Mouse (Mus musculus) embryonic facial prominence, embryonic 15.5 days (tissue): Measurements from ENCODE around the gene Fgr. TPM values are rescaled to one million over a fixed set of nuclear protein-coding genes. Genes with fewer than 3 reads are reported as not detected.

Experiments
- ATAC-seq: fragments of 200-750 bp; cut with Nextera tagmentation; 2 replicates; pipeline ENCODE4 v1.8.0; 2017; ENCODE audit warnings: low read depth, moderate TSS enrichment; ENCODE audit not compliant: insufficient number of reproducible peaks, low FRiP score, low TSS enrichment
- H3K27ac ChIP-seq: fragments of 300-500 bp; sonication (generic); replicated peaks from 2 replicates; pipeline ENCODE4 v1.5.1; 2015; ENCODE audit warnings: mild to moderate bottlenecking, inconsistent platforms
- H3K27me3 ChIP-seq: fragments of 300-500 bp; sonication (generic); 2 replicates; pipeline ENCODE4 v1.6.1; 2015; ENCODE audit warnings: inconsistent platforms
- H3K36me3 ChIP-seq: fragments of 300-500 bp; sonication (generic); 2 replicates; pipeline ENCODE4 v1.6.1; 2015; ENCODE audit warnings: mild to moderate bottlenecking, inconsistent platforms
- H3K4me1 ChIP-seq: fragments of 300-500 bp; sonication (generic); 2 replicates; pipeline ENCODE4 v1.6.1; 2015; ENCODE audit warnings: inconsistent platforms
- H3K4me2 ChIP-seq: fragments of 300-500 bp; sonication (generic); replicated peaks from 2 replicates; pipeline ENCODE4 v1.6.1; 2015; ENCODE audit warnings: mild to moderate bottlenecking, inconsistent platforms
- H3K4me3 ChIP-seq: fragments of 300-500 bp; sonication (generic); replicated peaks from 2 replicates; pipeline ENCODE4 v1.5.1; 2015; ENCODE audit warnings: mild to moderate bottlenecking, inconsistent platforms
- H3K9ac ChIP-seq: fragments of 300-500 bp; sonication (generic); 2 replicates; pipeline ENCODE4 v1.6.1; 2015; ENCODE audit warnings: inconsistent platforms
- H3K9me3 ChIP-seq: fragments of 300-500 bp; sonication (generic); replicated peaks from 2 replicates; pipeline ENCODE4 v1.6.1; 2016; ENCODE audit warnings: inconsistent platforms
- WGBS: fragments of 180-500 bp; shearing (Covaris S2); methylation state at CpG from one replicate; pipeline ENCODE4 v1.1.7; 2015; 5-methylcytosine and 5-hydroxymethylcytosine counted together
- polyA plus RNA-seq: library from polyadenylated mRNA; unstranded; fragments of >200 nt; fragmentation: Nextera tagmentation; extraction: Ambion mirVana; gene quantifications from 2 replicates; pipeline ENCODE4 v1.2.1, GENCODE M21; 2015

The Fgr gene
- polyA plus RNA-seq, 1 experiment from 2014 or later, result 0.65 TPM

GRCm38 (mm10) chr4:132944776-132945175 lies 29.1 kb upstream of the Fgr start:
- H3K9ac ChIP-seq, result no peak overlapping the region
- peaks cover 21% of the 10 kb centered on the region for H3K4me1 ChIP-seq
- H3K27me3 ChIP-seq, result no peaks in the 10 kb centered on the region
- H3K4me3 ChIP-seq, result no peak overlapping the region
- WGBS, result 69% methylated on average over 4 of the region's 4 CpGs
- no peak overlapping the region for H3K27ac ChIP-seq
- no peaks in the 10 kb centered on the region for H3K9me3 ChIP-seq
- ATAC-seq, result no peak
- no peaks in the 10 kb centered on the region for H3K36me3 ChIP-seq
- no peak overlapping the region for H3K4me2 ChIP-seq

- Histone ChIP-seq H3K4me1 (peaks cover 28% of the 10 kb centered on the region), H3K9ac (0 out of 2 replicates have a peak overlapping the region, but pooled peaks have one; percentile 15), H3K36me3 (no peaks in the 10 kb centered on the region), H3K27ac (peak overlapping the region; percentile 84), H3K4me2 (peak overlapping the region; percentile 50), H3K9me3 (no peaks in the 10 kb centered on the region), H3K4me3 (peak overlapping the region; percentile 23), H3K27me3 (no peaks in the 10 kb centered on the region)
- 6% methylated on average over 15 of the region's 15 CpGs for WGBS
- peak; percentile 84 for ATAC-seq
Measured at GRCm38 (mm10) chr4:132945261-132946046, 28.4 kb upstream of the Fgr start.

GRCm38 (mm10) chr4:132946047-132947001 lies 27.6 kb upstream of the Fgr start:
- Histone ChIP-seq H3K4me1 (peaks cover 32% of the 10 kb centered on the region), H3K4me2 (peak overlapping the region; percentile 50), H3K27me3 (no peaks in the 10 kb centered on the region), H3K4me3 (peak overlapping the region; percentile 23), H3K9me3 (no peaks in the 10 kb centered on the region), H3K9ac (0 out of 2 replicates have a peak overlapping the region, but pooled peaks have one; percentile 15), H3K36me3 (no peaks in the 10 kb centered on the region), H3K27ac (peak overlapping the region; percentile 84)
- 13% methylated on average over 27 of the region's 27 CpGs for WGBS
- ATAC-seq, result peak; percentile 39; the same call in 1 of the 2 replicates

GRCm38 (mm10) chr4:132949882-132950532 lies 23.9 kb upstream of the Fgr start:
- no peak for ATAC-seq
- 25% methylated on average over 24 of the region's 24 CpGs for WGBS
- Histone ChIP-seq H3K27me3 (no peaks in the 10 kb centered on the region), H3K36me3 (no peaks in the 10 kb centered on the region), H3K9ac (no peak overlapping the region), H3K4me1 (peaks cover 31% of the 10 kb centered on the region), H3K27ac (peak overlapping the region; percentile 36; the same call in 1 of the 2 replicates), H3K9me3 (no peaks in the 10 kb centered on the region), H3K4me2 (peak overlapping the region; percentile 33), H3K4me3 (peak overlapping the region; percentile 14; the same call in 1 of the 2 replicates)

- ATAC-seq, result no peak
- WGBS, result 39% methylated on average over 2 of the region's 2 CpGs
Measured at GRCm38 (mm10) chr4:132950999-132951398, 22.9 kb upstream of the Fgr start.

GRCm38 (mm10) chr4:132954530-132955394 lies 19.1 kb upstream of the Fgr start:
- Histone ChIP-seq H3K9ac (no peak overlapping the region), H3K4me2 (no peak overlapping the region), H3K4me1 (peaks cover 25% of the 10 kb centered on the region), H3K27ac (no peak overlapping the region), H3K27me3 (no peaks in the 10 kb centered on the region), H3K9me3 (no peaks in the 10 kb centered on the region), H3K36me3 (no peaks in the 10 kb centered on the region), H3K4me3 (no peak overlapping the region)
- WGBS, result 73% methylated on average over 7 of the region's 7 CpGs
- ATAC-seq, result no peak

More at GRCm38 (mm10) chr4:132950999-132951398, 22.9 kb upstream of the Fgr start:
- H3K4me2 ChIP-seq, result no peak overlapping the region
- no peak overlapping the region for H3K27ac ChIP-seq
- no peaks in the 10 kb centered on the region for H3K27me3 ChIP-seq
- no peak overlapping the region for H3K9ac ChIP-seq
- no peaks in the 10 kb centered on the region for H3K9me3 ChIP-seq
- peaks cover 21% of the 10 kb centered on the region for H3K4me1 ChIP-seq
- H3K4me3 ChIP-seq, result no peak overlapping the region
- no peaks in the 10 kb centered on the region for H3K36me3 ChIP-seq

- no peak overlapping the region for H3K4me2 ChIP-seq
- H3K4me1 ChIP-seq, result peaks cover 25% of the 10 kb centered on the region
- H3K9ac ChIP-seq, result no peak overlapping the region
- no peaks in the 10 kb centered on the region for H3K27me3 ChIP-seq
- no peaks in the 10 kb centered on the region for H3K36me3 ChIP-seq
- no peak for ATAC-seq
- 40% methylated on average over 2 of the region's 2 CpGs for WGBS
- no peaks in the 10 kb centered on the region for H3K9me3 ChIP-seq
- no peak overlapping the region for H3K27ac ChIP-seq
- no peak overlapping the region for H3K4me3 ChIP-seq
Measured at GRCm38 (mm10) chr4:132955395-132955791, 18.5 kb upstream of the Fgr start.

GRCm38 (mm10) chr4:132958741-132959678 lies 14.9 kb upstream of the Fgr start:
- no peak overlapping the region for H3K9ac ChIP-seq
- 0 out of 2 replicates have a peak overlapping the region, but pooled peaks have one; percentile 8 for H3K4me2 ChIP-seq
- H3K4me3 ChIP-seq, result no peak overlapping the region
- peak overlapping the region; percentile 85 for H3K27ac ChIP-seq
- H3K27me3 ChIP-seq, result no peaks in the 10 kb centered on the region
- 13% methylated on average over 10 of the region's 10 CpGs for WGBS
- peak; percentile 77 for ATAC-seq
- no peaks in the 10 kb centered on the region for H3K9me3 ChIP-seq
- peaks cover 20% of the 10 kb centered on the region for H3K4me1 ChIP-seq
- H3K36me3 ChIP-seq, result no peaks in the 10 kb centered on the region

- Histone ChIP-seq H3K4me1 (peaks cover 20% of the 10 kb centered on the region), H3K4me2 (no peak overlapping the region), H3K27me3 (no peaks in the 10 kb centered on the region), H3K36me3 (no peaks in the 10 kb centered on the region), H3K9me3 (no peaks in the 10 kb centered on the region), H3K4me3 (no peak overlapping the region), H3K27ac (peak overlapping the region; percentile 85), H3K9ac (no peak overlapping the region)
- ATAC-seq, result no peak
- 54% methylated on average over 3 of the region's 3 CpGs for WGBS
Measured at GRCm38 (mm10) chr4:132959679-132960045, 14.2 kb upstream of the Fgr start.
